Comparison of ENCODE assay signal across 10 mouse cellular contexts in the genomic region with DNA sequence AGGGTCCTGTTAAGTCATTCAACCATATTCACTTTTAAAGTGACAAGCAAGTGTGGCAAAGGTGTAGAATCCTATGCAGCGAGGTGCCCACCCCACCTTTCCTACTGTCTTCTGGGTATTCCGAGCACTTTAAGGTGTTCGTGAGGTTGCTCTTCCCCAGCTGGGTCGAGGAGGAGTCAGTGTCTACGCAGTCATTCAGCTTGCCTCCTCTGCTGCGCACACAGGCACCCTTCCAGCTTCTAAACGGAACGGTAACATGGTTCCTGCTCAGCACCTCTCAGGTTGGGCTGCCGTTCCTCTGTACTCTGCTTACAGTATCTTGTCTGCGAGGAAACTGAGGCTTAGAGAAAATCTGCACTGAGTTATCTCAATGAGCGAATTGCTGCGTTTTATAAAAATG. TPM values are rescaled to one million over a fixed set of nuclear protein-coding genes. Genes with fewer than 3 reads are reported as not detected.
DNase-seq lines count a peak whose midpoint lies in the region; ATAC-seq and TF ChIP-seq lines count a peak whose summit lies in the region.
"Had no signal": no experiment of that assay in that cellular context is flagged by ENCODE, and none has a peak within 500 bp of the region (broad histone marks: within the 10 kb centered on the region; RNA-seq: fewer than 3 reads in every experiment).

No protein-coding gene starts in this region.

- H3K4me2 ChIP-seq in heart, embryonic 16.5 days (ENCODE audit: low read depth, low read length), result peak overlapping the region; percentile 50
- H3K4me2 ChIP-seq in embryonic facial prominence, embryonic 15.5 days (replicated peaks), result peak overlapping the region; percentile 40
- peak overlapping the region; percentile 26; the same call in 1 of the 2 replicates for H3K4me2 ChIP-seq in limb, embryonic 14.5 days (replicated peaks; ENCODE audit: low read depth, low read length, severe bottlenecking)

- 49% methylated on average over 12 of the region's 12 CpGs for WGBS in heart, embryonic 16.5 days
- 43% methylated on average over 12 of the region's 12 CpGs for WGBS in embryonic facial prominence, embryonic 15.5 days
- whole genome bisulfite sequencing in limb, embryonic 14.5 days, result 47% methylated on average over 12 of the region's 12 CpGs

- H3K27me3 ChIP-seq in heart, embryonic 16.5 days (ENCODE audit: control insufficient read depth, insufficient read depth, low read length), result no peaks in the 10 kb centered on the region
- H3K27me3 ChIP-seq in embryonic facial prominence, embryonic 15.5 days, result no peaks in the 10 kb centered on the region
- no peaks in the 10 kb centered on the region for H3K27me3 ChIP-seq in limb, embryonic 14.5 days (ENCODE audit: control insufficient read depth, insufficient read depth, low read length)

- H3K4me1 ChIP-seq in heart, embryonic 16.5 days (ENCODE audit: control insufficient read depth, insufficient read depth, low read length), result peaks cover 55% of the 10 kb centered on the region
- peaks cover 14% of the 10 kb centered on the region for H3K4me1 ChIP-seq in bone marrow macrophage, adult 2 months (ENCODE audit: control insufficient read depth, insufficient read depth, low read length)
- H3K4me1 ChIP-seq in embryonic facial prominence, embryonic 15.5 days, result peaks cover 41% of the 10 kb centered on the region
- H3K4me1 ChIP-seq in limb, embryonic 14.5 days (ENCODE audit: control insufficient read depth, insufficient read depth, low read length), result peaks cover 50% of the 10 kb centered on the region

- no peak for ATAC-seq in heart, embryonic 16.5 days (replicated peaks; ENCODE audit: extremely low read depth, insufficient read depth, low FRiP score)
- no peak for ATAC-seq in embryonic facial prominence, embryonic 15.5 days (ENCODE audit: insufficient number of reproducible peaks, low FRiP score, low TSS enrichment, low read depth)
- no peak for ATAC-seq in limb, embryonic 14.5 days (ENCODE audit: low FRiP score, low read depth)
- ATAC-seq in CD4-positive, CD25-positive, alpha-beta regulatory T cell, adult 4 months, result no peak

- intact Hi-C loops in heart, postnatal 25 days (cut with DNase I), result no loop called here

- no peaks in the 10 kb centered on the region for H3K9me3 ChIP-seq in heart, embryonic 16.5 days (replicated peaks; ENCODE audit: control insufficient read depth, low read length)
- no peaks in the 10 kb centered on the region for H3K9me3 ChIP-seq in embryonic facial prominence, embryonic 15.5 days (replicated peaks)
- H3K9me3 ChIP-seq in limb, embryonic 14.5 days (ENCODE audit: control insufficient read depth, low read length), result no peaks in the 10 kb centered on the region

- H3K36me3 ChIP-seq in heart, embryonic 16.5 days (ENCODE audit: control insufficient read depth, insufficient read depth), result no peaks in the 10 kb centered on the region
- H3K36me3 ChIP-seq in embryonic facial prominence, embryonic 15.5 days, result no peaks in the 10 kb centered on the region
- no peaks in the 10 kb centered on the region for H3K36me3 ChIP-seq in limb, embryonic 14.5 days (ENCODE audit: control insufficient read depth, insufficient read depth, low read length)

- DNase-seq in heart, postnatal 25 days (ENCODE audit: low spot score), result no peak
- DNase-seq in limb, embryonic 14.5 days (ENCODE audit: low spot score), result no peak
- no peak for DNase-seq in urinary bladder, postnatal 25 days (ENCODE audit: low spot score)
- DNase-seq in layer of hippocampus, adult 9-10 months (ENCODE audit: low spot score), result no peak

- no peak for TF ChIP-seq POLR2A in bone marrow macrophage, adult 2 months (IDR thresholded peaks at IDR 0.05; ENCODE audit: borderline replicate concordance, low read depth, low read length)
- TF ChIP-seq POLR2A in limb, embryonic 14.5 days (IDR thresholded peaks at IDR 0.05; ENCODE audit: borderline replicate concordance, extremely low read depth, insufficient read depth, insufficient read length), result no peak

- peak overlapping the region; percentile 18; the same call in 1 of the 2 replicates for H3K4me3 ChIP-seq in heart, embryonic 16.5 days (ENCODE audit: low read length)
- H3K4me3 ChIP-seq in bone marrow macrophage, adult 2 months (ENCODE audit: insufficient read depth, low read length), result peak overlapping the region; percentile 35
- peak overlapping the region; percentile 20 for H3K4me3 ChIP-seq in embryonic facial prominence, embryonic 15.5 days (replicated peaks)
- H3K4me3 ChIP-seq in limb, embryonic 14.5 days (replicated peaks; ENCODE audit: low read length), result no peak overlapping the region

- no peak overlapping the region for H3K9ac ChIP-seq in heart, embryonic 16.5 days (ENCODE audit: low read length)
- H3K9ac ChIP-seq in embryonic facial prominence, embryonic 15.5 days, result no peak overlapping the region
- no peak overlapping the region for H3K9ac ChIP-seq in limb, embryonic 14.5 days (ENCODE audit: low read depth, low read length, severe bottlenecking)

- TF ChIP-seq CTCF in bone marrow macrophage, adult 2 months (IDR thresholded peaks at IDR 0.05; ENCODE audit: low read depth, low read length), result no peak

- peak overlapping the region; percentile 68 for H3K27ac ChIP-seq in heart, embryonic 16.5 days (ENCODE audit: low read length)
- no peak overlapping the region for H3K27ac ChIP-seq in bone marrow macrophage, adult 2 months (ENCODE audit: insufficient read depth, low read depth, low read length)
- H3K27ac ChIP-seq in embryonic facial prominence, embryonic 15.5 days (replicated peaks), result no peak overlapping the region
- H3K27ac ChIP-seq in limb, embryonic 14.5 days (replicated peaks; ENCODE audit: low read depth, low read length), result no peak overlapping the region
- H3K27ac ChIP-seq: macrophage had no signal

RNA-seq across cellular contexts. Expression of gene Ablim1, which starts 40.4 kb away (rescaled TPM):
- 72.6 and 76.3 TPM in 2 replicates for polyA plus RNA-seq in heart, embryonic 16.5 days (2015; fragmentation: Nextera tagmentation; extraction: Ambion mirVana)
- 100 to 1,000 TPM; 417 to 451 TPM for total RNA-seq in heart, postnatal 25 days (2021)
- 0.25 TPM in 1 of 2 replicates, not detected in the other for polyA plus RNA-seq in bone marrow macrophage, adult 2 months (2012; ENCODE audit: insufficient read depth, insufficient read length, missing spikeins)
- 67.7 and 71.3 TPM in 2 replicates for polyA plus RNA-seq in embryonic facial prominence, embryonic 15.5 days (2015; fragmentation: Nextera tagmentation; extraction: Ambion mirVana)
- polyA plus RNA-seq in limb, embryonic 14.5 days (2012; rRNA removed), result 22.9 and 30.6 TPM in 2 replicates
- 72.1 and 76.9 TPM in 2 replicates for polyA plus RNA-seq in limb, embryonic 14.5 days (2014; fragmentation: Nextera tagmentation; extraction: Ambion mirVana)
- polyA plus RNA-seq in CD4-positive, CD25-positive, alpha-beta regulatory T cell, adult 4 months (2017; shearing (Covaris generic)), result 100 to 1,000 TPM; 290 to 362 TPM
- total RNA-seq: MEL had no signal

Comparison
In these comparisons a context has a peak if more than half of its experiments do, and no peak if none do; other contexts are left out.
1. RNA of gene Ablim1, which starts 40.4 kb away (polyA plus RNA-seq): 290 to 362 TPM in CD4-positive, CD25-positive, alpha-beta regulatory T cell, adult 4 months, 22.9 to 76.9 TPM in limb, embryonic 14.5 days, 72.6 to 76.3 TPM in heart, embryonic 16.5 days and 67.7 to 71.3 TPM in embryonic facial prominence, embryonic 15.5 days; 0.25 TPM in bone marrow macrophage, adult 2 months; every median in the first group is over 10 times any median in the second.
2. Peak in every context shown above with its lines, with median percentiles within 50 percentile points of each other: H3K4me2 ChIP-seq.